Mouse (Mus musculus) MEL (cell line): ENCODE measurements around the gene Cadm3. TPM values are rescaled to one million over a fixed set of nuclear protein-coding genes. Genes with fewer than 3 reads are reported as not detected.

Experiments
- DNase-seq: peaks from one replicate; pipeline ENCODE4 v3.0.0; 2011; ENCODE audit warnings: low read depth, low spot score
- H3K27ac ChIP-seq: 2 replicates; pipeline ENCODE4 v1.5.1; 2012; ENCODE audit warnings: low read depth, mild to moderate bottlenecking, control low read depth, low read length, moderate library complexity; ENCODE audit not compliant: control insufficient read depth
- H3K27me3 ChIP-seq, 2 experiments: fragments of 150-350 bp in 1 of 2; sonication (generic) in 1 of 2; 2 replicates each; pipeline ENCODE4 v1.6.1; 2012; ENCODE audit warnings: low read length in 2 of 2, mild to moderate bottlenecking in 2 of 2, improper control_type of control experiment in 1 of 2, moderate library complexity in 1 of 2; ENCODE audit not compliant: insufficient read depth in 2 of 2, control insufficient read depth in 1 of 2
- H3K36me3 ChIP-seq, 2 experiments: 2 replicates each; pipeline ENCODE4 v1.6.1; 2012 to 2014; ENCODE audit warnings: low read length in 2 of 2, improper control_type of control experiment in 1 of 2, inconsistent platforms in 1 of 2, mild to moderate bottlenecking in 1 of 2; ENCODE audit not compliant: insufficient read depth in 2 of 2, control insufficient read depth in 1 of 2
- H3K4me1 ChIP-seq, 2 experiments: fragments of 150-350 bp in 1 of 2; sonication (generic) in 1 of 2; 2 replicates each; pipeline ENCODE4 v1.6.1; 2012; ENCODE audit warnings: low read length in 2 of 2, improper control_type of control experiment in 1 of 2, mild to moderate bottlenecking in 1 of 2; ENCODE audit not compliant: insufficient read depth in 2 of 2, control insufficient read depth in 1 of 2
- H3K4me3 ChIP-seq, 2 experiments: fragments of 150-350 bp in 1 of 2; sonication (generic) in 1 of 2; 2 replicates each; pipeline ENCODE4 v1.5.1; 2012; ENCODE audit warnings: low read depth in 2 of 2, low read length in 2 of 2, mild to moderate bottlenecking in 2 of 2, moderate library complexity in 2 of 2, control low read depth in 1 of 2, improper control_type of control experiment in 1 of 2; ENCODE audit not compliant: control insufficient read depth in 1 of 2, insufficient read depth in 1 of 2
- H3K79me2 ChIP-seq: 2 replicates; pipeline ENCODE4 v1.6.1; 2012; ENCODE audit warnings: mild to moderate bottlenecking, low read length, moderate library complexity; ENCODE audit not compliant: control insufficient read depth, poor library complexity, insufficient read depth
- H3K9ac ChIP-seq: 2 replicates; pipeline ENCODE4 v1.6.1; 2012; ENCODE audit warnings: low read depth, mild to moderate bottlenecking, control low read depth, low read length, moderate library complexity; ENCODE audit not compliant: control insufficient read depth, poor library complexity, severe bottlenecking
- H3K9me3 ChIP-seq: fragments of 150-350 bp; sonication (generic); replicated peaks from 2 replicates; pipeline ENCODE4 v1.6.1; 2012; ENCODE audit warnings: mild to moderate bottlenecking, low read length, improper control_type of control experiment, moderate library complexity; ENCODE audit not compliant: insufficient read depth
- BHLHE40 ChIP-seq: IDR thresholded peaks from 2 replicates; pipeline ENCODE4 v1.6.1; 2012; ENCODE audit warnings: low read depth, mild to moderate bottlenecking, inconsistent platforms, low read length, improper control_type of control experiment, borderline replicate concordance
- CHD2 ChIP-seq: IDR thresholded peaks from 2 replicates; pipeline ENCODE4 v1.6.1; 2011; ENCODE audit warnings: low read length, improper control_type of control experiment
- ELF1 ChIP-seq: IDR thresholded peaks from 2 replicates; pipeline ENCODE4 v1.6.1; 2014; ENCODE audit warnings: low read depth, mild to moderate bottlenecking, inconsistent platforms, low read length, improper control_type of control experiment, moderate library complexity
- EP300 ChIP-seq, 2 experiments: IDR thresholded peaks; 2 replicates each; pipeline ENCODE4 v1.6.1; 2011; ENCODE audit warnings: improper control_type of control experiment in 2 of 2, low read length in 2 of 2, low read depth in 1 of 2, mild to moderate bottlenecking in 1 of 2
- HCFC1 ChIP-seq: IDR thresholded peaks from 2 replicates; pipeline ENCODE4 v1.6.1; 2012; ENCODE audit warnings: low read depth, mild to moderate bottlenecking, inconsistent platforms, low read length, improper control_type of control experiment, moderate library complexity
- MAFK ChIP-seq: IDR thresholded peaks from 2 replicates; pipeline ENCODE4 v1.6.1; 2011; ENCODE audit warnings: low read depth, mild to moderate bottlenecking, low read length, improper control_type of control experiment, borderline replicate concordance
- MXI1 ChIP-seq: IDR thresholded peaks from 2 replicates; pipeline ENCODE4 v1.6.1; 2011; ENCODE audit warnings: mild to moderate bottlenecking, low read depth, low read length, improper control_type of control experiment
- POLR2A ChIP-seq, 2 experiments: IDR thresholded peaks; 2 replicates each; pipeline ENCODE4 v1.6.1; 2011 to 2012; ENCODE audit warnings: low read length in 2 of 2, mild to moderate bottlenecking in 2 of 2, control low read depth in 1 of 2, improper control_type of control experiment in 1 of 2, low read depth in 1 of 2, moderate library complexity in 1 of 2; ENCODE audit not compliant: control insufficient read depth in 1 of 2, insufficient read depth in 1 of 2, poor library complexity in 1 of 2
- POLR2AphosphoS2 ChIP-seq: IDR thresholded peaks from 2 replicates; pipeline ENCODE4 v1.6.1; 2011; ENCODE audit warnings: low read length, improper control_type of control experiment
- RAD21 ChIP-seq: IDR thresholded peaks from 2 replicates; pipeline ENCODE4 v1.6.1; 2011; ENCODE audit warnings: mild to moderate bottlenecking, low read depth, low read length, improper control_type of control experiment
- RCOR1 ChIP-seq: IDR thresholded peaks from 2 replicates; pipeline ENCODE4 v1.6.1; 2012; ENCODE audit warnings: low read depth, mild to moderate bottlenecking, inconsistent platforms, low read length, improper control_type of control experiment
- SIN3A ChIP-seq: IDR thresholded peaks from 2 replicates; pipeline ENCODE4 v1.6.1; 2012; ENCODE audit warnings: low read length, improper control_type of control experiment, inconsistent platforms
- TAL1 ChIP-seq: IDR thresholded peaks from 2 replicates; pipeline ENCODE4 v1.6.1; 2012; ENCODE audit warnings: mild to moderate bottlenecking, inconsistent platforms, low read length, moderate library complexity, mixed read lengths
- TCF12 ChIP-seq: IDR thresholded peaks from 2 replicates; pipeline ENCODE4 v1.6.1; 2014; ENCODE audit warnings: low read depth, mild to moderate bottlenecking, inconsistent platforms, low read length, improper control_type of control experiment, moderate library complexity
- USF2 ChIP-seq, 2 experiments: IDR thresholded peaks; 2 replicates each; pipeline ENCODE4 v1.6.1; 2011 to 2012; ENCODE audit warnings: improper control_type of control experiment in 2 of 2, low read length in 2 of 2, borderline replicate concordance in 1 of 2, inconsistent platforms in 1 of 2, low read depth in 1 of 2, mild to moderate bottlenecking in 1 of 2; ENCODE audit not compliant: insufficient read depth in 1 of 2
- ZKSCAN1 ChIP-seq: IDR thresholded peaks from 2 replicates; pipeline ENCODE4 v1.6.1; 2012; ENCODE audit warnings: low read depth, mild to moderate bottlenecking, inconsistent platforms, low read length, improper control_type of control experiment, moderate library complexity
- polyA plus RNA-seq, 2 experiments: library from polyadenylated mRNA; stranded (reverse) in 1 of 2; unstranded in 1 of 2; fragments of >175 nt in 1 of 2; fragments of >200 nt in 1 of 2; gene quantifications; 2 replicates each; pipeline versions ENCODE4 v1.2.1 to v1.2.4; 2012; ENCODE audit warnings: low replicate concordance in 2 of 2, low read depth in 1 of 2; ENCODE audit not compliant: insufficient read length in 2 of 2, insufficient read depth in 1 of 2, missing spikeins in 1 of 2
- total RNA-seq: library from RNA; depleted of rRNA; stranded (reverse); fragments of 300-350 nt; gene quantifications from 2 replicates; pipeline ENCODE4 v1.2.3, GENCODE M21; 2012

The Cadm3 gene
- total and polyA plus RNA-seq, 3 experiments = 0.03 to 0.19 TPM; not detected in 1

DNA sequence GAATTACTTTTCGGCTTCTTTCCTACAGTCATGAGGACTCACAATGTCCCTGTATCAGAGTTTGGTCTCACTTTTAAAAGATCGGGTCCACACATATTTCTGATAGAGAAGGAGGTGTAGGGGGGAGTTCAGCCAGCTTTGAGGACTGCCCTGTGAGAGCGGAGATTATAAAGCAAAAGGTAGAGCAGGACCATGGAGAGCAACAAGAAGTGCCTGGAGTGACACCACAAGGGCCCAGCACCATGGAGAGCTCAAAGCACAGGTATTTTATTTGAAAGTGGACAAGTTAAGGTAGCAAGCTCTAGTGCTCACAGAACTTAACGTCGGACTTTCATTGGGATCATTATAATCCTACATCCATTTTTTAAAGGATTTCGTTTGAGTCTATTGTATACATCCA lies 5.8 kb downstream of the Cadm3 start:
- H3K36me3 ChIP-seq = no peaks in the 10 kb centered on the region
- peak; percentile 81 for DNase-seq
- H3K4me1 ChIP-seq = no peaks in the 10 kb centered on the region
- no peak overlapping the region for H3K9ac ChIP-seq
- H3K9me3 ChIP-seq = no peaks in the 10 kb centered on the region
- no peak overlapping the region for H3K4me3 ChIP-seq
- H3K27me3 ChIP-seq = no peaks in the 10 kb centered on the region
- no peak overlapping the region for H3K27ac ChIP-seq
- no peaks in the 10 kb centered on the region for H3K79me2 ChIP-seq
- TF ChIP-seq MXI1 = peak; percentile 99
- TF ChIP-seq ZKSCAN1 = no peak
- TF ChIP-seq RAD21 = no peak
- peak; percentile 100 for TF ChIP-seq SIN3A
- no peak for TF ChIP-seq BHLHE40
- no peak for TF ChIP-seq MAFK

DNA sequence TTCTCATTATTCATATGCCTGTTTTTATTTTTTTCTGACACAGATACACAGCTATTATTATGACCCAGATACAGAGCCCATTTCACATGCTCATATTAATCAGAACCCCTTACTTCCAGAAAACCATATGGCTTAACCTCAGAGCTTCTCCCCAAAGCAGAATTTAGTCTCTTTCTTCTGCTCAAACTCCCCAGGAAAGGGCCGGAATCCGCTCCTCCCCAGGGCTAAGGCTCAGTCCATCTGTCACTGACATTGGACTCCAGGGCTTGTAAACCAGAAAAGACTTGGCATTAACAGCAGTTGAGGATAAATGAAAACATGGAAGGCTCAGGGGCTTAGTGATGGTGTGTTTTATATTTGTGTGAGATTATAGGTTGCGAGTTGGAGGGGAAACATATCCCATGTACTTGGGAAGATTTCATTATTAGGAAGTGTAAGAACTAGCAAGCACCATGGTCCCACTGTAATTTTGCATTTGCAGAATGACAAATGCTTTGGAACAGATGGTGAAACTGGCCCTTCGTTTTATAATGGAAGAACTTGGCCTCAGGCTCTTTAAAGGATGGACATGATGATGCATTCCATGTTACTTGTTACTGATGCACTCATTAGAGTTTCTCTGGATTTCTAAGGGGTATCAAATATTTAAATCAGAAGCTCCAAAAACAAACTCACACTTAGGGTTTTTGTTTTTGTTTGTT lies 7.8 kb downstream of the Cadm3 start:
- Histone ChIP-seq H3K4me3 (no peak overlapping the region), H3K27me3 (no peaks in the 10 kb centered on the region), H3K36me3 (no peaks in the 10 kb centered on the region; a peak in 2 of 4 replicates), H3K27ac (no peak overlapping the region), H3K9ac (no peak overlapping the region), H3K9me3 (no peaks in the 10 kb centered on the region), H3K79me2 (no peaks in the 10 kb centered on the region), H3K4me1 (no peaks in the 10 kb centered on the region; a peak in 2 of 4 replicates)
- TF ChIP-seq CHD2 (no peak), USF2 (IDR thresholded peaks at IDR 0.05; ENCODE audit: borderline replicate concordance in 1 of 2, insufficient read depth in 1 of 2, low read depth in 1 of 2, low read length in 2 of 2) (no peak), MAFK (no peak), RCOR1 (no peak), ELF1 (no peak), EP300 (IDR thresholded peaks at IDR 0.05; ENCODE audit: low read depth in 1 of 2, low read length in 2 of 2) (no peak), HCFC1 (no peak), TCF12 (no peak), POLR2AphosphoS2 (no peak), TAL1 (no peak), POLR2A (IDR thresholded peaks at IDR 0.05; ENCODE audit: control insufficient read depth in 1 of 2, insufficient read depth in 1 of 2, low read depth in 1 of 2, low read length in 2 of 2, poor library complexity in 1 of 2) (no peak)
- no peak for DNase-seq
